Mouse (Mus musculus): ENCODE measurements at regions not wholly inside any gene's neighbourhood (a gene's known extent, or its start where the extent isn't known, plus 50 kb on each side); places are given as distances from the start of the nearest gene placed in this dataset.
A peak's percentile ranks its signal among the peaks of the same experiment; 100 is the strongest.

- Histone ChIP-seq H3K4me1 (replicated peaks) (no peaks in the 10 kb centered on the region), H3K27ac (no peak overlapping the region), H3K4me3 (no peak overlapping the region), H3K36me3 (no peaks in the 10 kb centered on the region), H3K9me3 (no peaks in the 10 kb centered on the region), H3K27me3 (ENCODE audit: insufficient read depth, poor library complexity, severe bottlenecking) (no peaks in the 10 kb centered on the region)
- 74% methylated on average over 7 of the region's 7 CpGs for WGBS
- DNase-seq (ENCODE audit: low spot score): no peak
Measured at GRCm38 (mm10) chr7:66523959-66524358, 96.6 kb upstream of the Aldh1a3 start.

- H3K27ac ChIP-seq: no peak overlapping the region
- H3K4me3 ChIP-seq: no peak overlapping the region
- no peaks in the 10 kb centered on the region for H3K27me3 ChIP-seq (ENCODE audit: insufficient read depth, poor library complexity, severe bottlenecking)
- no peaks in the 10 kb centered on the region for H3K9me3 ChIP-seq
- no peak for DNase-seq (ENCODE audit: low spot score)
- H3K4me1 ChIP-seq (replicated peaks): no peaks in the 10 kb centered on the region
- whole genome bisulfite sequencing: 95% methylated on average over 2 of the region's 2 CpGs
- no peaks in the 10 kb centered on the region for H3K36me3 ChIP-seq
Measured at GRCm38 (mm10) chr7:66521522-66521921, 94.2 kb upstream of the Aldh1a3 start.

GRCm38 (mm10) chr7:66516143-66516542 lies 88.8 kb upstream of the Aldh1a3 start:
- Histone ChIP-seq H3K36me3 (no peaks in the 10 kb centered on the region), H3K4me1 (replicated peaks) (0 out of 2 replicates have a peak, but pooled peaks cover 3% of the 10 kb centered on the region), H3K27me3 (ENCODE audit: insufficient read depth, poor library complexity, severe bottlenecking) (no peaks in the 10 kb centered on the region), H3K27ac (no peak overlapping the region), H3K9me3 (peaks cover 5% of the 10 kb centered on the region; the same call in 1 of the 2 replicates), H3K4me3 (no peak overlapping the region)
- DNase-seq (ENCODE audit: low spot score): no peak
- 54% methylated on average over 4 of the region's 4 CpGs for WGBS

- Histone ChIP-seq H3K4me1 (replicated peaks) (0 out of 2 replicates have a peak, but pooled peaks cover 3% of the 10 kb centered on the region), H3K9me3 (peaks cover 6% of the 10 kb centered on the region; the same call in 1 of the 2 replicates), H3K4me3 (no peak overlapping the region), H3K36me3 (no peaks in the 10 kb centered on the region), H3K27ac (no peak overlapping the region), H3K27me3 (ENCODE audit: insufficient read depth, poor library complexity, severe bottlenecking) (no peaks in the 10 kb centered on the region)
- WGBS: 70% methylated on average over 3 of the region's 3 CpGs
- DNase-seq (ENCODE audit: low spot score): no peak
Measured at GRCm38 (mm10) chr7:66513411-66513810, 86.1 kb upstream of the Aldh1a3 start.

GRCm38 (mm10) chr7:66505734-66506133 lies 78.4 kb upstream of the Aldh1a3 start:
- Histone ChIP-seq H3K27ac (no peak overlapping the region), H3K9me3 (peaks cover 11% of the 10 kb centered on the region; the same call in 1 of the 2 replicates), H3K27me3 (ENCODE audit: insufficient read depth, poor library complexity, severe bottlenecking) (no peaks in the 10 kb centered on the region), H3K4me3 (no peak overlapping the region), H3K36me3 (no peaks in the 10 kb centered on the region), H3K4me1 (replicated peaks) (no peaks in the 10 kb centered on the region)
- no peak for DNase-seq (ENCODE audit: low spot score)
- 83% methylated on average over 2 of the region's 2 CpGs for WGBS

GRCm38 (mm10) chr7:66504519-66504918 lies 77.2 kb upstream of the Aldh1a3 start:
- DNase-seq (ENCODE audit: low spot score): no peak
- Histone ChIP-seq H3K9me3 (peaks cover 11% of the 10 kb centered on the region; the same call in 1 of the 2 replicates), H3K27ac (no peak overlapping the region), H3K4me3 (no peak overlapping the region), H3K4me1 (replicated peaks) (no peaks in the 10 kb centered on the region), H3K36me3 (no peaks in the 10 kb centered on the region), H3K27me3 (ENCODE audit: insufficient read depth, poor library complexity, severe bottlenecking) (no peaks in the 10 kb centered on the region)
- WGBS: 95% methylated on average over 4 of the region's 4 CpGs

GRCm38 (mm10) chr7:66501425-66501824 lies 74.1 kb upstream of the Aldh1a3 start:
- Histone ChIP-seq H3K27ac (no peak overlapping the region), H3K9me3 (no peaks in the 10 kb centered on the region), H3K36me3 (no peaks in the 10 kb centered on the region), H3K4me1 (replicated peaks) (no peaks in the 10 kb centered on the region), H3K27me3 (ENCODE audit: insufficient read depth, poor library complexity, severe bottlenecking) (no peaks in the 10 kb centered on the region), H3K4me3 (no peak overlapping the region)
- no peak for DNase-seq (ENCODE audit: low spot score)
- 68% methylated on average over 6 of the region's 6 CpGs for WGBS

- Histone ChIP-seq H3K4me1 (replicated peaks) (no peaks in the 10 kb centered on the region), H3K27me3 (ENCODE audit: insufficient read depth, poor library complexity, severe bottlenecking) (no peaks in the 10 kb centered on the region), H3K9me3 (no peaks in the 10 kb centered on the region), H3K27ac (no peak overlapping the region), H3K4me3 (no peak overlapping the region), H3K36me3 (no peaks in the 10 kb centered on the region)
- no peak for DNase-seq (ENCODE audit: low spot score)
- WGBS: 67% methylated on average over 1 of the region's 1 CpGs
Measured at GRCm38 (mm10) chr7:66497480-66497879, 70.2 kb upstream of the Aldh1a3 start.

GRCm38 (mm10) chr7:66493216-66493885 lies 66.0 kb upstream of the Aldh1a3 start:
- Histone ChIP-seq H3K27me3 (ENCODE audit: insufficient read depth, poor library complexity, severe bottlenecking) (no peaks in the 10 kb centered on the region), H3K4me3 (no peak overlapping the region), H3K27ac (no peak overlapping the region), H3K4me1 (replicated peaks) (no peaks in the 10 kb centered on the region), H3K36me3 (no peaks in the 10 kb centered on the region), H3K9me3 (no peaks in the 10 kb centered on the region)
- no peak for DNase-seq (ENCODE audit: low spot score)
- 70% methylated on average over 10 of the region's 10 CpGs for WGBS

GRCm38 (mm10) chr7:66492748-66493147 lies 65.4 kb upstream of the Aldh1a3 start:
- WGBS: 91% methylated on average over 12 of the region's 12 CpGs
- no peaks in the 10 kb centered on the region for H3K4me1 ChIP-seq (replicated peaks)
- no peak for DNase-seq (ENCODE audit: low spot score)
- H3K27ac ChIP-seq: no peak overlapping the region
- H3K9me3 ChIP-seq: no peaks in the 10 kb centered on the region
- H3K36me3 ChIP-seq: no peaks in the 10 kb centered on the region
- no peaks in the 10 kb centered on the region for H3K27me3 ChIP-seq (ENCODE audit: insufficient read depth, poor library complexity, severe bottlenecking)
- no peak overlapping the region for H3K4me3 ChIP-seq

GRCm38 (mm10) chr7:66491501-66491900 lies 64.2 kb upstream of the Aldh1a3 start:
- H3K36me3 ChIP-seq: no peaks in the 10 kb centered on the region
- no peaks in the 10 kb centered on the region for H3K9me3 ChIP-seq
- no peak for DNase-seq (ENCODE audit: low spot score)
- H3K4me1 ChIP-seq (replicated peaks): no peaks in the 10 kb centered on the region
- H3K27ac ChIP-seq: no peak overlapping the region
- WGBS: 69% methylated on average over 2 of the region's 2 CpGs
- no peak overlapping the region for H3K4me3 ChIP-seq
- H3K27me3 ChIP-seq (ENCODE audit: insufficient read depth, poor library complexity, severe bottlenecking): no peaks in the 10 kb centered on the region

GRCm38 (mm10) chr7:66490073-66490472 lies 62.8 kb upstream of the Aldh1a3 start:
- 90% methylated on average over 1 of the region's 1 CpGs for WGBS
- Histone ChIP-seq H3K9me3 (no peaks in the 10 kb centered on the region), H3K4me1 (replicated peaks) (no peaks in the 10 kb centered on the region), H3K36me3 (no peaks in the 10 kb centered on the region), H3K4me3 (no peak overlapping the region), H3K27me3 (ENCODE audit: insufficient read depth, poor library complexity, severe bottlenecking) (no peaks in the 10 kb centered on the region), H3K27ac (no peak overlapping the region)
- DNase-seq (ENCODE audit: low spot score): no peak

- DNase-seq (ENCODE audit: low spot score): no peak
- H3K4me3 ChIP-seq: no peak overlapping the region
- H3K4me1 ChIP-seq (replicated peaks): no peaks in the 10 kb centered on the region
- H3K27ac ChIP-seq: no peak overlapping the region
- no peaks in the 10 kb centered on the region for H3K27me3 ChIP-seq (ENCODE audit: insufficient read depth, poor library complexity, severe bottlenecking)
- H3K36me3 ChIP-seq: no peaks in the 10 kb centered on the region
- no peaks in the 10 kb centered on the region for H3K9me3 ChIP-seq
Measured at GRCm38 (mm10) chr7:66487751-66488150, 60.4 kb upstream of the Aldh1a3 start.

GRCm38 (mm10) chr7:66480446-66480845 lies 53.1 kb upstream of the Aldh1a3 start:
- H3K36me3 ChIP-seq: no peaks in the 10 kb centered on the region
- H3K4me3 ChIP-seq: no peak overlapping the region
- H3K27me3 ChIP-seq (ENCODE audit: insufficient read depth, poor library complexity, severe bottlenecking): peaks cover 3% of the 10 kb centered on the region; the same call in 1 of the 2 replicates
- peak overlapping the region; percentile 17; the same call in 1 of the 2 replicates for H3K27ac ChIP-seq
- WGBS: 20% methylated on average over 4 of the region's 4 CpGs
- peaks cover 25% of the 10 kb centered on the region for H3K4me1 ChIP-seq (replicated peaks)
- DNase-seq (ENCODE audit: low spot score): no peak
- H3K9me3 ChIP-seq: no peaks in the 10 kb centered on the region
